Mouse (Mus musculus) lung, embryonic 14.5 days (tissue): ENCODE measurements at regions not wholly inside any gene's neighbourhood (a gene's known extent, or its start where the extent isn't known, plus 50 kb on each side); places are given as distances from the start of the nearest gene placed in this dataset.

ENCODE experiments used
- ATAC-seq: fragments of 200-750 bp; cut with Nextera tagmentation; 2 replicates; pipeline ENCODE4 v1.8.0; 2017; ENCODE audit warnings: mild to moderate bottlenecking, moderate TSS enrichment, moderate library complexity; ENCODE audit not compliant: insufficient read depth
- DNase-seq: peaks from one replicate; pipeline ENCODE4 v3.0.0-alpha.2; 2015
- H3K27ac ChIP-seq: fragments of 300-500 bp; sonication (generic); 2 replicates; pipeline ENCODE4 v1.5.1; 2014; ENCODE audit warnings: low read depth, mild to moderate bottlenecking, moderate library complexity
- H3K27me3 ChIP-seq: fragments of 300-500 bp; sonication (generic); 2 replicates; pipeline ENCODE4 v1.6.1; 2014; ENCODE audit warnings: low read length, control low read depth; ENCODE audit not compliant: insufficient read depth
- H3K36me3 ChIP-seq: fragments of 300-500 bp; sonication (generic); 2 replicates; pipeline ENCODE4 v1.6.1; 2014; ENCODE audit warnings: control low read depth; ENCODE audit not compliant: insufficient read depth
- H3K4me1 ChIP-seq: fragments of 300-500 bp; sonication (generic); 2 replicates; pipeline ENCODE4 v1.6.1; 2014; ENCODE audit warnings: antibody characterized with exemption, control low read depth; ENCODE audit not compliant: insufficient read depth
- H3K4me2 ChIP-seq: fragments of 300-500 bp; sonication (generic); 2 replicates; pipeline ENCODE4 v1.6.1; 2014; ENCODE audit warnings: mild to moderate bottlenecking
- H3K4me3 ChIP-seq: fragments of 300-500 bp; sonication (generic); 2 replicates; pipeline ENCODE4 v1.5.1; 2014; ENCODE audit warnings: low read depth, low read length
- H3K9ac ChIP-seq: fragments of 300-500 bp; sonication (generic); 2 replicates; pipeline ENCODE4 v1.6.1; 2014
- H3K9me3 ChIP-seq: fragments of 300-500 bp; sonication (generic); 2 replicates; pipeline ENCODE4 v1.6.1; 2016; ENCODE audit warnings: low read depth, low read length, control low read depth
- CTCF ChIP-seq: IDR thresholded peaks from 2 replicates; pipeline ENCODE4 v1.5.1; 2016; ENCODE audit warnings: antibody characterized with exemption, low read depth
- WGBS: fragments of 180-500 bp; shearing (Covaris S2); extraction: QIAGEN DNeasy Blood & Tissue Kit; methylation state at CpG from one replicate; pipeline ENCODE4 v1.1.7; 2014; 5-methylcytosine and 5-hydroxymethylcytosine counted together

- Histone ChIP-seq H3K4me1 (no peaks in the 10 kb centered on the region), H3K36me3 (no peaks in the 10 kb centered on the region), H3K27me3 (no peaks in the 10 kb centered on the region), H3K9ac (no peak overlapping the region), H3K9me3 (no peaks in the 10 kb centered on the region), H3K4me3 (no peak overlapping the region), H3K4me2 (no peak overlapping the region), H3K27ac (no peak overlapping the region)
- ATAC-seq (no peak), DNase-seq (no peak)
- no peak for TF ChIP-seq CTCF
- 74% methylated on average over 8 of the region's 8 CpGs for WGBS
Observed at GRCm38 (mm10) chr2:116963116-116963873, 84.8 kb downstream of the Tmco5 start.

- H3K27me3 ChIP-seq: no peaks in the 10 kb centered on the region
- H3K9me3 ChIP-seq: no peaks in the 10 kb centered on the region
- no CpG with 5 or more reads among the region's 1 CpGs for WGBS
- no peak overlapping the region for H3K9ac ChIP-seq
- DNase-seq: no peak
- no peaks in the 10 kb centered on the region for H3K36me3 ChIP-seq
- ATAC-seq: no peak
- no peak overlapping the region for H3K27ac ChIP-seq
- H3K4me2 ChIP-seq: no peak overlapping the region
- TF ChIP-seq CTCF: no peak
- peaks cover 2% of the 10 kb centered on the region for H3K4me1 ChIP-seq
- H3K4me3 ChIP-seq: no peak overlapping the region
Observed at GRCm38 (mm10) chr2:116966266-116966665, 87.8 kb downstream of the Tmco5 start.

DNA sequence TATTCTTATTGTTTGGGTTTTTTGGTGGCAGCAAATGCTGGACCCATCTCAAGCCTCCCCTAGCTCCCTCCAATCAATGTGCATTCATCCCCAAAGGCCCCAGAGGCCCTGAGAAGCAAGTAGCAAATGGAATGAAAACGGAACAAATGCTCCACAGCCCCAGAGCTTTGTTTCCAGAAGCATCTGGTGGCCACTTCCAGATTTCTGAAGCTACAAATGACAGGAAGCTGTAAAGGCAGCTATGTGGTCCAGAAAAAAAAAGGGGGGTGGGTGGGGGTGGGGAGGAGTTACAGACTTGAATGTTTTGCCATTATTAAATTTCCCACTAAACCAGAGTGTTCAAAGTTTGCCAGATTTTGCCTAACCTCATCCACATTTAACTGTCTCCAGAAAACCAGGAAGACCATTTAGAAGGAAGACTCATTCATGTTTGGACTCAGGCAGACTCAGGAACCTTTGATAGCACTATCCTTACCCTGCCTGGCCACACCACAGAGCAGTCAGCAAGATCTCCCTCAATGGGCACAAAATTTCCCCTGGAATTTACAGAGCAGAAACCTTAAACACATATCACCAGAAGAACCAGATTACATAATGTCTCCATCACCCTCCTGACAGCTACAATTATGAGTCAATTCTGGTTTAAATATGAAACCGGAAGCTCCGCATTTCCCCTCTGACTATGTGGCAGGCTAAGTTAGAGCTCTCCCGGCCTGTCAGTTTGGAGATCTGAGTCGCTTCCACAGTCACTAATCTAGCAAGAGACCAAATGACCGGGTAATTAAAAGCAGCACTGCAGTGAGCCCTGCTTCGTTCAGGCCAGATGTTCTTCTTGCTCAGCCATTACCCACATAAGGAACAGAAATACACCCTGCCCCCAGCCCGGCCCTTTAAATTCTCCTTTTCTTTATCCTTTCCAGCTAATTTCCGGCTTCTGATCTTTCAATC lies 93.4 kb downstream of the Tmco5 start:
- Histone ChIP-seq H3K27me3 (no peaks in the 10 kb centered on the region), H3K9me3 (no peaks in the 10 kb centered on the region), H3K36me3 (no peaks in the 10 kb centered on the region), H3K4me1 (peaks cover 31% of the 10 kb centered on the region), H3K4me2 (peak overlapping the region; percentile 56), H3K9ac (peak overlapping the region; percentile 33; the same call in 1 of the 2 replicates), H3K27ac (peak overlapping the region; percentile 92), H3K4me3 (peak overlapping the region; percentile 5; the same call in 1 of the 2 replicates)
- TF ChIP-seq CTCF: no peak
- DNase-seq (peak; percentile 83), ATAC-seq (peak; percentile 18)
- 8% methylated on average over 9 of the region's 9 CpGs for WGBS

- ATAC-seq: peak; percentile 36; the same call in 1 of the 2 replicates
- no peaks in the 10 kb centered on the region for H3K9me3 ChIP-seq
- DNase-seq: peak; percentile 82
- peak overlapping the region; percentile 5; the same call in 1 of the 2 replicates for H3K4me3 ChIP-seq
- 3% methylated on average over 6 of the region's 6 CpGs for WGBS
- H3K4me2 ChIP-seq: peak overlapping the region; percentile 56
- H3K27me3 ChIP-seq: no peaks in the 10 kb centered on the region
- peaks cover 36% of the 10 kb centered on the region for H3K4me1 ChIP-seq
- peak overlapping the region; percentile 92 for H3K27ac ChIP-seq
- peak; percentile 32; the same call in 1 of the 2 replicates for TF ChIP-seq CTCF
- H3K9ac ChIP-seq: 0 out of 2 replicates have a peak overlapping the region, but pooled peaks have one; percentile 13
- no peaks in the 10 kb centered on the region for H3K36me3 ChIP-seq
Observed at GRCm38 (mm10) chr2:116972614-116972985, 94.1 kb downstream of the Tmco5 start.

DNA sequence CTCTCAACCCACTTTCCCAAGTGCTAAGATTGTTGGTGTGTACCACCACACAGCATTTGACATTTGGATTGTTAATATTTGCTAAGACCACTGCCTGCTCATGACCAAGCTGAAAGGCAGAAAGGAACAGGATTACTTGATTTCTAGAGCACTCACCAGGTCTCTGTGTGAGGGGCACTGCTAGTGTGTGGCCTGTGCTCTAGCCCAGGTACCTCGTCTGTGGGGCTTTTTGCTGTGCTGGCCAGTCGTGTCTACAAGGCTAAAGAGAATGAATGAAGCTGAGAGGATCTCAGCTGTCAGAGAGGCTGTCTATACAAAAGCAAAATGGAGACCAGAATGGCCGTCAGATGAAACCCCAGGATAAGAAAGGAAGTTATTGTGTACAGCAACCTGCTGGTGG lies 95.0 kb downstream of the Tmco5 start:
- no peak overlapping the region for H3K9ac ChIP-seq
- H3K27ac ChIP-seq: peak overlapping the region; percentile 99; the same call in 1 of the 2 replicates
- H3K9me3 ChIP-seq: no peaks in the 10 kb centered on the region
- TF ChIP-seq CTCF: no peak
- ATAC-seq (no peak), DNase-seq (no peak)
- H3K4me1 ChIP-seq: peaks cover 36% of the 10 kb centered on the region
- no peaks in the 10 kb centered on the region for H3K36me3 ChIP-seq
- 53% methylated on average over 3 of the region's 3 CpGs for WGBS
- H3K4me3 ChIP-seq: no peak overlapping the region
- H3K27me3 ChIP-seq: no peaks in the 10 kb centered on the region
- no peak overlapping the region for H3K4me2 ChIP-seq

- H3K9me3 ChIP-seq: no peaks in the 10 kb centered on the region
- ATAC-seq (no peak), DNase-seq (no peak)
- peak overlapping the region; percentile 99 for H3K27ac ChIP-seq
- peaks cover 36% of the 10 kb centered on the region for H3K4me1 ChIP-seq
- no peak for TF ChIP-seq CTCF
- WGBS: 66% methylated on average over 9 of the region's 9 CpGs
- peak overlapping the region; percentile 68 for H3K4me2 ChIP-seq
- no peaks in the 10 kb centered on the region for H3K27me3 ChIP-seq
- no peak overlapping the region for H3K4me3 ChIP-seq
- no peak overlapping the region for H3K9ac ChIP-seq
- no peaks in the 10 kb centered on the region for H3K36me3 ChIP-seq
Observed at GRCm38 (mm10) chr2:116974152-116974551, 95.7 kb downstream of the Tmco5 start.

GRCm38 (mm10) chr2:116974569-116975060 lies 96.1 kb downstream of the Tmco5 start:
- WGBS: 47% methylated on average over 7 of the region's 7 CpGs
- DNase-seq (no peak), ATAC-seq (no peak)
- Histone ChIP-seq H3K27ac (peak overlapping the region; percentile 99), H3K4me1 (peaks cover 41% of the 10 kb centered on the region), H3K4me2 (peak overlapping the region; percentile 68), H3K27me3 (no peaks in the 10 kb centered on the region), H3K9me3 (no peaks in the 10 kb centered on the region), H3K4me3 (peak overlapping the region; percentile 47), H3K9ac (peak overlapping the region; percentile 77), H3K36me3 (no peaks in the 10 kb centered on the region)
- TF ChIP-seq CTCF: no peak
